Mouse (Mus musculus) fibroblast of lung, adult 2 months (primary cell): ENCODE data around the gene Scgb1b10.
"Not testable (repeated sequence)": the region's sequence is repeated elsewhere in the genome, so short reads cannot be mapped to it uniquely, and the experiment has no call there.

Experiments
- DNase-seq: peaks from one replicate; pipeline ENCODE4 v3.0.0-alpha.2; 2011; ENCODE audit warnings: low read depth

Gene Scgb1b10

DNA sequence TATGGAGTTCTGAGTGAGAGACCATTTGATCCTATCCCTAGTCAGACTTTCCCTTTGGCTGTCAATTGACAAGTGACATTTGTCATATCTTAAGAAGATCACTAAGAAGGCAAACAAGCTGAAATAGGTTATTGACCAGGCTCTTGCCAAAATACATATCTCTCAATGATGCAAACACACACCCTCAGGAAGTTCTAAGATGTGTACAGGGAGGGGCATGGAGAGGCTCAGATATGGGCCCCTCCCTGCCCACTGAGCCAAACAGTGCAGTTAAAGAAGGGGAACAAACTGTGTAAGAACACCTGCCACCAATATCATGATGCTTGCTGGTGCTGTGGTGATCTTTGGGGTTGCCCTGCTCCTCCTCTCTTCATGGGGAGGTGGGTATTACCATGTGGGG, at the start of gene Scgb1b10:
Scgb1b10 (plus strand) TSS at position 301 of the 400 bp plus-strand sequence.
- not testable (repeated sequence) for DNase-seq
